In genomic region chr19:5423561-5423960, GRCm38 (mm10) we compare ENCODE assay signal across 8 mouse cellular contexts. TPM values are rescaled to one million over a fixed set of nuclear protein-coding genes. Genes with fewer than 3 reads are reported as not detected.
DNase-seq lines count a peak whose midpoint lies in the region; ATAC-seq and TF ChIP-seq lines count a peak whose summit lies in the region.

No protein-coding gene starts in this region.

- no peak for ATAC-seq in limb, embryonic 11.5 days (ENCODE audit: insufficient number of reproducible peaks, low FRiP score, low TSS enrichment, low read depth)
- ATAC-seq in stomach, embryonic 15.5 days (ENCODE audit: insufficient read depth, low FRiP score, low read depth) = no peak

- peak overlapping the region; percentile 97 for H3K27ac ChIP-seq in gastrocnemius, adult 2 months
- H3K27ac ChIP-seq in limb, embryonic 11.5 days (replicated peaks; ENCODE audit: low read depth, low read length) = no peak overlapping the region
- peak overlapping the region; percentile 96 for H3K27ac ChIP-seq in stomach, embryonic 15.5 days

- peak overlapping the region; percentile 72 for H3K9ac ChIP-seq in limb, embryonic 11.5 days (ENCODE audit: low read length)
- H3K9ac ChIP-seq in stomach, embryonic 15.5 days = peak overlapping the region; percentile 69; the same call in 1 of the 2 replicates

- no peaks in the 10 kb centered on the region for H3K9me3 ChIP-seq in limb, embryonic 11.5 days (ENCODE audit: control insufficient read depth, low read length)
- H3K9me3 ChIP-seq in stomach, embryonic 15.5 days = no peaks in the 10 kb centered on the region

- H3K4me2 ChIP-seq in limb, embryonic 11.5 days (ENCODE audit: low read depth, severe bottlenecking) = peak overlapping the region; percentile 87
- H3K4me2 ChIP-seq in stomach, embryonic 15.5 days = peak overlapping the region; percentile 87

- peaks cover 19% of the 10 kb centered on the region for H3K4me1 ChIP-seq in limb, embryonic 11.5 days (ENCODE audit: control insufficient read depth, insufficient read depth, low read length)
- peaks cover 31% of the 10 kb centered on the region for H3K4me1 ChIP-seq in stomach, embryonic 15.5 days

- intact Hi-C loops in gastrocnemius, adult 2 months (cut with DNase I) = no loop called here
- intact Hi-C loops in gastrocnemius, postnatal 36 days (cut with DNase I) = no loop called here
- intact Hi-C loops in left cerebral cortex, postnatal 10 days (cut with DNase I) = no loop called here

- peak; percentile 45 for DNase-seq in gastrocnemius, adult 2 months
- no peak for DNase-seq in gastrocnemius, postnatal 36 days
- peak; percentile 42 for DNase-seq in thymus, postnatal 4 days
- DNase-seq in thymus, adult 18-20 months = no peak
- no peak for DNase-seq in limb, embryonic 11.5 days (ENCODE audit: low spot score)
- DNase-seq in left cerebral cortex, postnatal 10 days (ENCODE audit: extremely low spot score in 1 of 2, low spot score in 2 of 2) = no peak
- DNase-seq in layer of hippocampus, postnatal 10 days (ENCODE audit: low spot score in 2 of 2) = no peak

- no peak for TF ChIP-seq CTCF in gastrocnemius, adult 2 months (IDR thresholded peaks at IDR 0.05)

- no peaks in the 10 kb centered on the region for H3K27me3 ChIP-seq in limb, embryonic 11.5 days (ENCODE audit: control insufficient read depth, insufficient read depth, low read length)
- H3K27me3 ChIP-seq in stomach, embryonic 15.5 days (replicated peaks) = no peaks in the 10 kb centered on the region

- H3K4me3 ChIP-seq in gastrocnemius, adult 2 months = peak overlapping the region; percentile 99
- H3K4me3 ChIP-seq in limb, embryonic 11.5 days (ENCODE audit: low read depth, low read length) = peak overlapping the region; percentile 88
- peak overlapping the region; percentile 89 for H3K4me3 ChIP-seq in stomach, embryonic 15.5 days (replicated peaks)

- 68% methylated on average over 12 of the region's 12 CpGs for WGBS in limb, embryonic 11.5 days
- WGBS in stomach, embryonic 15.5 days = 55% methylated on average over 12 of the region's 12 CpGs

- H3K36me3 ChIP-seq in limb, embryonic 11.5 days (ENCODE audit: control insufficient read depth, insufficient read depth, low read length) = peaks cover 23% of the 10 kb centered on the region
- peaks cover 21% of the 10 kb centered on the region for H3K36me3 ChIP-seq in stomach, embryonic 15.5 days

RNA-seq across cellular contexts. Expression of gene Drap1, which starts 1.2 kb away (rescaled TPM):
- total RNA-seq in gastrocnemius, adult 2 months (2021) = 100 to 1,000 TPM; 503 to 688 TPM
- 100 to 1,000 TPM; 531 to 582 TPM for total RNA-seq in gastrocnemius, postnatal 36 days (2021)
- polyA plus RNA-seq in limb, embryonic 11.5 days (2014; fragmentation: Nextera tagmentation; extraction: Ambion mirVana) = 216 and 243 TPM in 2 replicates
- polyA plus RNA-seq in stomach, embryonic 15.5 days (2015; fragmentation: Nextera tagmentation; extraction: Ambion mirVana) = 210 and 222 TPM in 2 replicates
- total RNA-seq in left cerebral cortex, postnatal 10 days (2021) = 100 to 1,000 TPM; 188 to 190 TPM
- 100 to 1,000 TPM; 234 to 244 TPM for total RNA-seq in layer of hippocampus, postnatal 10 days (2021)

RNA-seq across cellular contexts. Expression of gene AI837181, which starts 1.4 kb away (rescaled TPM):
- 10 to 100 TPM; 34.0 to 38.0 TPM for total RNA-seq in gastrocnemius, adult 2 months (2021)
- total RNA-seq in gastrocnemius, postnatal 36 days (2021) = 10 to 100 TPM; 32.7 to 33.6 TPM
- 43.8 and 47.7 TPM in 2 replicates for polyA plus RNA-seq in limb, embryonic 11.5 days (2014; fragmentation: Nextera tagmentation; extraction: Ambion mirVana)
- 47.8 and 49.4 TPM in 2 replicates for polyA plus RNA-seq in stomach, embryonic 15.5 days (2015; fragmentation: Nextera tagmentation; extraction: Ambion mirVana)
- 10 to 100 TPM; 60.0 to 65.6 TPM for total RNA-seq in left cerebral cortex, postnatal 10 days (2021)
- total RNA-seq in layer of hippocampus, postnatal 10 days (2021) = 10 to 100 TPM; 55.7 to 57.5 TPM

RNA-seq across cellular contexts. Expression of gene Tsga10ip, which starts 21.2 kb away (rescaled TPM):
- total RNA-seq in gastrocnemius, adult 2 months (2021) = 1 to 10 TPM; 1.3 to 2.7 TPM
- total RNA-seq in gastrocnemius, postnatal 36 days (2021) = under 1 TPM; 0.52 to 0.64 TPM
- polyA plus RNA-seq in limb, embryonic 11.5 days (2014; fragmentation: Nextera tagmentation; extraction: Ambion mirVana) = not detected in 2 replicates
- polyA plus RNA-seq in stomach, embryonic 15.5 days (2015; fragmentation: Nextera tagmentation; extraction: Ambion mirVana) = 8.3 and 12.9 TPM in 2 replicates
- total RNA-seq in left cerebral cortex, postnatal 10 days (2021) = not detected
- total RNA-seq in layer of hippocampus, postnatal 10 days (2021) = under 1 TPM in 1 of 2 experiments, not detected in 1; 0.85 TPM

RNA-seq across cellular contexts. Expression of gene Fosl1, which starts 23.8 kb away (rescaled TPM):
- total RNA-seq in gastrocnemius, adult 2 months (2021) = not detected
- total RNA-seq in gastrocnemius, postnatal 36 days (2021) = not detected
- polyA plus RNA-seq in limb, embryonic 11.5 days (2014; fragmentation: Nextera tagmentation; extraction: Ambion mirVana) = not detected in 2 replicates
- polyA plus RNA-seq in stomach, embryonic 15.5 days (2015; fragmentation: Nextera tagmentation; extraction: Ambion mirVana) = not detected in 2 replicates
- not detected for total RNA-seq in left cerebral cortex, postnatal 10 days (2021)
- not detected for total RNA-seq in layer of hippocampus, postnatal 10 days (2021)

RNA-seq across cellular contexts. Expression of gene Ccdc85b, which starts 34.1 kb away (rescaled TPM):
- total RNA-seq in gastrocnemius, adult 2 months (2021) = 1 to 10 TPM; 3.9 to 7.2 TPM
- total RNA-seq in gastrocnemius, postnatal 36 days (2021) = 1 to 10 TPM; 4.7 to 6.0 TPM
- polyA plus RNA-seq in limb, embryonic 11.5 days (2014; fragmentation: Nextera tagmentation; extraction: Ambion mirVana) = 7.9 and 9.2 TPM in 2 replicates
- 11.8 and 11.9 TPM in 2 replicates for polyA plus RNA-seq in stomach, embryonic 15.5 days (2015; fragmentation: Nextera tagmentation; extraction: Ambion mirVana)
- total RNA-seq in left cerebral cortex, postnatal 10 days (2021) = 10 to 100 TPM; 21.9 to 24.0 TPM
- 10 to 100 TPM; 26.4 to 32.9 TPM for total RNA-seq in layer of hippocampus, postnatal 10 days (2021)

Comparison
In these comparisons a context has a peak if more than half of its experiments do, and no peak if none do; other contexts are left out.
1. DNase-seq: peak in gastrocnemius, adult 2 months (single experiment) and thymus, postnatal 4 days (single experiment); none in gastrocnemius, postnatal 36 days (0 of 2), thymus, adult 18-20 months (0 of 2), limb, embryonic 11.5 days (single experiment), left cerebral cortex, postnatal 10 days (0 of 2) and layer of hippocampus, postnatal 10 days (0 of 2).
2. Peak in every context shown above with its lines, with median percentiles within 50 percentile points of each other: H3K4me3 ChIP-seq.